Mouse (Mus musculus) MEL (cell line): Measurements from ENCODE around the gene Zscan2. TPM values are rescaled to one million over a fixed set of nuclear protein-coding genes. Genes with fewer than 3 reads are reported as not detected.

Experiments used
- DNase-seq: peaks from one replicate; pipeline ENCODE4 v3.0.0; 2011; ENCODE audit warnings: low read depth, low spot score
- H3K27ac ChIP-seq: 2 replicates; pipeline ENCODE4 v1.5.1; 2012; ENCODE audit warnings: low read depth, mild to moderate bottlenecking, control low read depth, low read length, moderate library complexity; ENCODE audit not compliant: control insufficient read depth
- H3K27me3 ChIP-seq, 2 experiments: fragments of 150-350 bp in 1 of 2; sonication (generic) in 1 of 2; 2 replicates each; pipeline ENCODE4 v1.6.1; 2012; ENCODE audit warnings: low read length in 2 of 2, mild to moderate bottlenecking in 2 of 2, improper control_type of control experiment in 1 of 2, moderate library complexity in 1 of 2; ENCODE audit not compliant: insufficient read depth in 2 of 2, control insufficient read depth in 1 of 2
- H3K36me3 ChIP-seq, 2 experiments: 2 replicates each; pipeline ENCODE4 v1.6.1; 2012 to 2014; ENCODE audit warnings: low read length in 2 of 2, improper control_type of control experiment in 1 of 2, inconsistent platforms in 1 of 2, mild to moderate bottlenecking in 1 of 2; ENCODE audit not compliant: insufficient read depth in 2 of 2, control insufficient read depth in 1 of 2
- H3K4me1 ChIP-seq, 2 experiments: fragments of 150-350 bp in 1 of 2; sonication (generic) in 1 of 2; 2 replicates each; pipeline ENCODE4 v1.6.1; 2012; ENCODE audit warnings: low read length in 2 of 2, improper control_type of control experiment in 1 of 2, mild to moderate bottlenecking in 1 of 2; ENCODE audit not compliant: insufficient read depth in 2 of 2, control insufficient read depth in 1 of 2
- H3K4me3 ChIP-seq, 2 experiments: fragments of 150-350 bp in 1 of 2; sonication (generic) in 1 of 2; 2 replicates each; pipeline ENCODE4 v1.5.1; 2012; ENCODE audit warnings: low read depth in 2 of 2, low read length in 2 of 2, mild to moderate bottlenecking in 2 of 2, moderate library complexity in 2 of 2, control low read depth in 1 of 2, improper control_type of control experiment in 1 of 2; ENCODE audit not compliant: control insufficient read depth in 1 of 2, insufficient read depth in 1 of 2
- H3K79me2 ChIP-seq: 2 replicates; pipeline ENCODE4 v1.6.1; 2012; ENCODE audit warnings: mild to moderate bottlenecking, low read length, moderate library complexity; ENCODE audit not compliant: control insufficient read depth, poor library complexity, insufficient read depth
- H3K9ac ChIP-seq: 2 replicates; pipeline ENCODE4 v1.6.1; 2012; ENCODE audit warnings: low read depth, mild to moderate bottlenecking, control low read depth, low read length, moderate library complexity; ENCODE audit not compliant: control insufficient read depth, poor library complexity, severe bottlenecking
- H3K9me3 ChIP-seq: fragments of 150-350 bp; sonication (generic); replicated peaks from 2 replicates; pipeline ENCODE4 v1.6.1; 2012; ENCODE audit warnings: mild to moderate bottlenecking, low read length, improper control_type of control experiment, moderate library complexity; ENCODE audit not compliant: insufficient read depth
- BHLHE40 ChIP-seq: IDR thresholded peaks from 2 replicates; pipeline ENCODE4 v1.6.1; 2012; ENCODE audit warnings: low read depth, mild to moderate bottlenecking, inconsistent platforms, low read length, improper control_type of control experiment, borderline replicate concordance
- CHD2 ChIP-seq: IDR thresholded peaks from 2 replicates; pipeline ENCODE4 v1.6.1; 2011; ENCODE audit warnings: low read length, improper control_type of control experiment
- E2F4 ChIP-seq: IDR thresholded peaks from 2 replicates; pipeline ENCODE4 v1.6.1; 2011; ENCODE audit warnings: low read depth, low read length, improper control_type of control experiment, borderline replicate concordance
- EP300 ChIP-seq, 2 experiments: IDR thresholded peaks; 2 replicates each; pipeline ENCODE4 v1.6.1; 2011; ENCODE audit warnings: improper control_type of control experiment in 2 of 2, low read length in 2 of 2, low read depth in 1 of 2, mild to moderate bottlenecking in 1 of 2
- ETS1 ChIP-seq: IDR thresholded peaks from 2 replicates; pipeline ENCODE4 v1.6.1; 2012; ENCODE audit warnings: low read depth, mild to moderate bottlenecking, inconsistent platforms, low read length, improper control_type of control experiment, moderate library complexity
- GATA1 ChIP-seq: IDR thresholded peaks from 2 replicates; pipeline ENCODE4 v1.6.1; 2011; ENCODE audit warnings: low read depth, low read length, improper control_type of control experiment
- HCFC1 ChIP-seq: IDR thresholded peaks from 2 replicates; pipeline ENCODE4 v1.6.1; 2012; ENCODE audit warnings: low read depth, mild to moderate bottlenecking, inconsistent platforms, low read length, improper control_type of control experiment, moderate library complexity
- JUND ChIP-seq: IDR thresholded peaks from 2 replicates; pipeline ENCODE4 v1.6.1; 2011; ENCODE audit warnings: low read depth, mild to moderate bottlenecking, improper control_type of control experiment, low read length
- MAFK ChIP-seq: IDR thresholded peaks from 2 replicates; pipeline ENCODE4 v1.6.1; 2011; ENCODE audit warnings: low read depth, mild to moderate bottlenecking, low read length, improper control_type of control experiment, borderline replicate concordance
- MEF2A ChIP-seq: IDR thresholded peaks from 2 replicates; pipeline ENCODE4 v1.6.1; 2014; ENCODE audit warnings: low read depth, mild to moderate bottlenecking, inconsistent platforms, low read length, improper control_type of control experiment; ENCODE audit not compliant: poor library complexity, insufficient replicate concordance, severe bottlenecking; ENCODE audit errors: extremely low read depth
- MYB ChIP-seq: IDR thresholded peaks from 2 replicates; pipeline ENCODE4 v1.6.1; 2011; ENCODE audit warnings: mild to moderate bottlenecking, low read depth, low read length, improper control_type of control experiment
- MYC ChIP-seq: IDR thresholded peaks from 2 replicates; pipeline ENCODE4 v1.6.1; 2011; ENCODE audit warnings: low read depth, mild to moderate bottlenecking, low read length, improper control_type of control experiment, moderate library complexity
- NELFE ChIP-seq: IDR thresholded peaks from 2 replicates; pipeline ENCODE4 v1.6.1; 2011; ENCODE audit warnings: low read depth, low read length, improper control_type of control experiment
- RAD21 ChIP-seq: IDR thresholded peaks from 2 replicates; pipeline ENCODE4 v1.6.1; 2011; ENCODE audit warnings: mild to moderate bottlenecking, low read depth, low read length, improper control_type of control experiment
- RCOR1 ChIP-seq: IDR thresholded peaks from 2 replicates; pipeline ENCODE4 v1.6.1; 2012; ENCODE audit warnings: low read depth, mild to moderate bottlenecking, inconsistent platforms, low read length, improper control_type of control experiment
- TCF12 ChIP-seq: IDR thresholded peaks from 2 replicates; pipeline ENCODE4 v1.6.1; 2014; ENCODE audit warnings: low read depth, mild to moderate bottlenecking, inconsistent platforms, low read length, improper control_type of control experiment, moderate library complexity
- UBTF ChIP-seq: IDR thresholded peaks from 2 replicates; pipeline ENCODE4 v1.6.1; 2012; ENCODE audit warnings: low read depth, mild to moderate bottlenecking, inconsistent platforms, low read length, improper control_type of control experiment, moderate library complexity, borderline replicate concordance; ENCODE audit not compliant: insufficient read depth
- USF1 ChIP-seq: IDR thresholded peaks from 2 replicates; pipeline ENCODE4 v1.6.1; 2014; ENCODE audit warnings: low read depth, mild to moderate bottlenecking, inconsistent platforms, low read length, improper control_type of control experiment, moderate library complexity
- USF2 ChIP-seq, 2 experiments: IDR thresholded peaks; 2 replicates each; pipeline ENCODE4 v1.6.1; 2011 to 2012; ENCODE audit warnings: improper control_type of control experiment in 2 of 2, low read length in 2 of 2, borderline replicate concordance in 1 of 2, inconsistent platforms in 1 of 2, low read depth in 1 of 2, mild to moderate bottlenecking in 1 of 2; ENCODE audit not compliant: insufficient read depth in 1 of 2
- ZC3H11A ChIP-seq: IDR thresholded peaks from 2 replicates; pipeline ENCODE4 v1.6.1; 2012; ENCODE audit warnings: low read depth, mild to moderate bottlenecking, inconsistent platforms, low read length, improper control_type of control experiment
- ZMIZ1 ChIP-seq: IDR thresholded peaks from 2 replicates; pipeline ENCODE4 v1.6.1; 2012; ENCODE audit warnings: low read depth, mild to moderate bottlenecking, inconsistent platforms, low read length, improper control_type of control experiment, moderate library complexity
- ZNF384 ChIP-seq: IDR thresholded peaks from 2 replicates; pipeline ENCODE4 v1.6.1; 2012; ENCODE audit warnings: low read depth, mild to moderate bottlenecking, inconsistent platforms, low read length, improper control_type of control experiment
- polyA plus RNA-seq, 2 experiments: library from polyadenylated mRNA; stranded (reverse) in 1 of 2; unstranded in 1 of 2; fragments of >175 nt in 1 of 2; fragments of >200 nt in 1 of 2; gene quantifications; 2 replicates each; pipeline versions ENCODE4 v1.2.1 to v1.2.4; 2012; ENCODE audit warnings: low replicate concordance in 2 of 2, low read depth in 1 of 2; ENCODE audit not compliant: insufficient read length in 2 of 2, insufficient read depth in 1 of 2, missing spikeins in 1 of 2
- total RNA-seq: library from RNA; depleted of rRNA; stranded (reverse); fragments of 300-350 nt; gene quantifications from 2 replicates; pipeline ENCODE4 v1.2.3, GENCODE M21; 2012

The Zscan2 gene
- total and polyA plus RNA-seq, 3 experiments = 1.2 to 2.4 TPM; not detected in 1

GRCm38 (mm10) chr7:80813397-80813796 is 47.3 kb upstream of the Zscan2 start (continued):
- TF ChIP-seq MEF2A (no peak), GATA1 (peak; percentile 52; the same call in 1 of the 2 replicates), MYC (peak; percentile 91), JUND (peak; percentile 77; the same call in 1 of the 2 replicates)
- TF ChIP-seq, all 39 proteins: peak for 12

GRCm38 (mm10) chr7:80816641-80817040 is 44.1 kb upstream of the Zscan2 start:
- peaks cover 0 to 14% of the 10 kb centered on the region in 2 experiments; a peak in 2 of 4 replicates for H3K36me3 ChIP-seq
- H3K9me3 ChIP-seq = no peaks in the 10 kb centered on the region
- peaks cover 4 to 13% of the 10 kb centered on the region in 2 experiments; a peak in 2 of 4 replicates for H3K4me1 ChIP-seq
- no peak for TF ChIP-seq TCF12
- no peak for TF ChIP-seq NELFE
- no peak for TF ChIP-seq ZC3H11A
- no peak for TF ChIP-seq RCOR1
- no peak for TF ChIP-seq USF2 (IDR thresholded peaks at IDR 0.05; ENCODE audit: borderline replicate concordance in 1 of 2, insufficient read depth in 1 of 2, low read depth in 1 of 2, low read length in 2 of 2)
- no peak for TF ChIP-seq E2F4
- TF ChIP-seq CHD2 = no peak
- no peak for TF ChIP-seq BHLHE40
- no peak for TF ChIP-seq GATA1
- TF ChIP-seq JUND = no peak
- TF ChIP-seq HCFC1 = no peak
- no peaks in the 10 kb centered on the region for H3K79me2 ChIP-seq
- no peak overlapping the region for H3K9ac ChIP-seq
- no peak overlapping the region for H3K4me3 ChIP-seq
- no peaks in the 10 kb centered on the region for H3K27me3 ChIP-seq
- DNase-seq = no peak
- H3K27ac ChIP-seq = no peak overlapping the region

- Histone ChIP-seq H3K27me3 (no peaks in the 10 kb centered on the region), H3K9me3 (no peaks in the 10 kb centered on the region), H3K79me2 (no peaks in the 10 kb centered on the region; the same call in 1 of the 2 replicates), H3K4me1 (peaks cover 13 to 19% of the 10 kb centered on the region in 2 experiments), H3K9ac (no peak overlapping the region), H3K4me3 (no peak overlapping the region), H3K36me3 (peaks cover 0 to 17% of the 10 kb centered on the region in 2 experiments; a peak in 2 of 4 replicates)
- no peak for DNase-seq
- TF ChIP-seq EP300 (IDR thresholded peaks at IDR 0.05; ENCODE audit: low read depth in 1 of 2, low read length in 2 of 2) = no peak
- TF ChIP-seq UBTF = no peak
- no peak for TF ChIP-seq TCF12
- TF ChIP-seq MYB = no peak
- TF ChIP-seq BHLHE40 = no peak
- TF ChIP-seq ZMIZ1 = no peak
- no peak for TF ChIP-seq USF2 (IDR thresholded peaks at IDR 0.05; ENCODE audit: borderline replicate concordance in 1 of 2, insufficient read depth in 1 of 2, low read depth in 1 of 2, low read length in 2 of 2)
- no peak for TF ChIP-seq GATA1
- TF ChIP-seq USF1 = no peak
- no peak for TF ChIP-seq RAD21
- TF ChIP-seq MAFK = no peak
- no peak for TF ChIP-seq ETS1
- TF ChIP-seq RCOR1 = no peak
- no peak for TF ChIP-seq MYC
- no peak for TF ChIP-seq ZNF384
- TF ChIP-seq, all 39 proteins: peak for 0
- no peak overlapping the region for H3K27ac ChIP-seq
These were observed 39.9 kb upstream of the Zscan2 start for GRCm38 (mm10) chr7:80820838-80821237.
